Mouse (Mus musculus) NIH3T3 (cell line): ENCODE measurements around the gene Tmem72.
A peak's percentile ranks its signal among the peaks of the same experiment; 100 is the strongest.

ENCODE experiments used
- DNase-seq: peaks from one replicate; pipeline ENCODE4 v3.0.0-alpha.2; 2012; ENCODE audit warnings: low read depth

The Tmem72 gene

GRCm38 (mm10) chr6:116716666-116717065 is at the start of gene Tmem72:
Gene Tmem72, minus strand, starts transcription at chr6:116716913.
- no peak for DNase-seq

GRCm38 (mm10) chr6:116764524-116764923 is 47.8 kb upstream of the Tmem72 start:
- DNase-seq: no peak

GRCm38 (mm10) chr6:116762333-116762732 is 45.6 kb upstream of the Tmem72 start:
- DNase-seq: no peak

GRCm38 (mm10) chr6:116760181-116760580 is 43.5 kb upstream of the Tmem72 start:
- DNase-seq: no peak

GRCm38 (mm10) chr6:116756364-116756763 is 39.7 kb upstream of the Tmem72 start:
- no peak for DNase-seq

- DNase-seq: no peak
These were observed 21.3 kb upstream of the Tmem72 start for GRCm38 (mm10) chr6:116738046-116738445.

GRCm38 (mm10) chr6:116735361-116735760 is 18.6 kb upstream of the Tmem72 start:
- no peak for DNase-seq

GRCm38 (mm10) chr6:116733577-116733976 is 16.9 kb upstream of the Tmem72 start:
- DNase-seq: no peak

- no peak for DNase-seq
These were observed 7.9 kb upstream of the Tmem72 start for GRCm38 (mm10) chr6:116724489-116725160.

- DNase-seq: peak; percentile 23
These were observed 2.2 kb upstream of the Tmem72 start for GRCm38 (mm10) chr6:116718920-116719319.

GRCm38 (mm10) chr6:116718361-116718760 is 1.6 kb upstream of the Tmem72 start:
- no peak for DNase-seq

- no peak for DNase-seq
These were observed 1.1 kb upstream of the Tmem72 start for GRCm38 (mm10) chr6:116717851-116718250.

GRCm38 (mm10) chr6:116715166-116715565 is 1.5 kb downstream of the Tmem72 start:
- no peak for DNase-seq

- DNase-seq: peak; percentile 36
These were observed 2.1 kb downstream of the Tmem72 start for GRCm38 (mm10) chr6:116714576-116714975.

GRCm38 (mm10) chr6:116713966-116714365 is 2.7 kb downstream of the Tmem72 start:
- DNase-seq: no peak

GRCm38 (mm10) chr6:116712503-116712902 is 4.2 kb downstream of the Tmem72 start:
- no peak for DNase-seq

GRCm38 (mm10) chr6:116712062-116712461 is 4.7 kb downstream of the Tmem72 start:
- no peak for DNase-seq

- no peak for DNase-seq
These were observed 12.4 kb downstream of the Tmem72 start for GRCm38 (mm10) chr6:116704320-116704719.

- no peak for DNase-seq
These were observed 15.9 kb downstream of the Tmem72 start for GRCm38 (mm10) chr6:116700821-116701220.

GRCm38 (mm10) chr6:116697896-116698425 is 18.8 kb downstream of the Tmem72 start:
- no peak for DNase-seq

- peak; percentile 93 for DNase-seq
These were observed 19.3 kb downstream of the Tmem72 start for GRCm38 (mm10) chr6:116697413-116697812.

GRCm38 (mm10) chr6:116694346-116694745 is 22.4 kb downstream of the Tmem72 start:
- peak; percentile 67 for DNase-seq

GRCm38 (mm10) chr6:116693639-116694038 is 23.1 kb downstream of the Tmem72 start:
- DNase-seq: no peak

GRCm38 (mm10) chr6:116682317-116682716 is 34.4 kb downstream of the Tmem72 start:
- no peak for DNase-seq
